Mouse (Mus musculus) embryo, embryonic 10.5 days (tissue): ENCODE measurements around the gene Adam15.

ENCODE experiments used
- DNase-seq: peaks from one replicate; pipeline ENCODE4 v3.0.0-alpha.2; 2015; ENCODE audit warnings: low spot score

Gene Adam15

DNA sequence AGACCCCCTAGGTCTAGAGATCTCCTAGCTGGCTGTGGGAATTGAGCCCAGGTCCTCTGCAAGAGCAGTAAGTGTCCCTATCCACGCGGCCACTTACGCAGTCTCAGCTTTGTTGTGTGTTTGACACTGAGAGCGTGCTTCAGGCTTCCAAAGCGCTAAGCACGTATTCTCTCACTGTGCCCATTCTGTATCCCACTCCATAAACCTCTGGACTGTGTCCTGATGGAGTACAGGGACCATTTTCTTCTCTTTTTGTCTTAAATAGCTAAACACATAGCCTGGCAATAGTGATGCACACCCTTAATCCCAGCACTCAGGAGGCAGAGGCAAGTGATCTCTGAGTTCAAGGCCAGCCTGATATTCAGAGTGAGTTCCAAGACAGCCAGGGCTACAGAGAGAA is 50.9 kb downstream of the Adam15 start:
- DNase-seq, result no peak

DNA sequence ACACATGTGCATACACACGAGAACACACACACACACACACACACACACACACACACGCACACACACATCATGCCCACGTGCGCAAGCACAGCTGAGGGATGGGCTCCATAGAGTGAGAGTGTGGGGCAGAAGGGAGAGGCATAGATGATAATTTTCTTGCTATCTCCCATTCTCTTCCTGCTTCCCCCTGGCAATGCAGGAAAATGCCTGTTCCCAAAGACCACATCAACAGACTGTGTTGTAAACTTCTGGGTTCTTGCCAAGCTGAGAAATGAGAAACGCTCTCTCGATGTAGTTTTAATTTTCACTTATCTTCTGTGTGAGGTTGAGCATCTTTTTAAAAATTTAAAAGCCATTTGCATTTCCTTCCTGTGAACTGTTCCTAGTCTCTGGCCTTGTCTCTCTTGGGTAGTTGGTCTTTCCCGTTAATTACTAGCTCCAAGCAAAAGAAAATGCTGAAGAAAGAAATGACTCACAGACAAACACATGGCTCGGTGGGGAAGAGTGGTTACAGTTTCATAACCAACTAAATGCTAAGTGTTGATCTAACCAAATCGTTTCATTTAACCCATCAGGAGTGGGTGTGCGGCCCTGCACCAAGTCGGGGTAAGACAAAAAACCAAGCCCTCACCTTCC is 52.9 kb downstream of the Adam15 start:
- no peak for DNase-seq

DNA sequence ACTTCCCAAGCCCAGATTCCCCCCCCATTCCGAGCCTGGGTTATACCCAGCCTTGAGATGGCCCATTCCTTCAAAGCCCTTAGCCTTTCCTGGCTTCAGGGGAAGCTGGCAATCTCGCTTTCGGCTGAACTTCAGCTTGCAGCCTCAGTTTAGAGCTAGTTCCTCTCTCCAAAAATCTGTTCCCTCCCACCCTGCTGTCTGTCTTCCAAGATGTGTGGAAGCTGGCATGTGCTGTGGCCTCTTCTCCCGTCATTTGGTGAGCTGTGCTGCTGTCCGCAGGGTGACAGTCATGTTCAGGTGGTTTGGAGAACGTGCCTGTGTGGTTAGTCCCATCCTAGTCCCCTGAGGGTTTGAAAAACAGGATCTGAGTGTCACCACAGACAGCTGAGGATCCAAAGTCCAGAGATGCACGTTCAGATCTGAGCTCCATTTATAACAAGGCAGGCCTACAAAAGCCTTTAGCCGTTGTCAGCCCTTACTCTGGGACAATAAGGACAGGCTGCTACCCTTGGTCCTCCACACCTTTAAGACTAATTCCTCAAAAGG is 54.0 kb downstream of the Adam15 start:
- no peak for DNase-seq

DNA sequence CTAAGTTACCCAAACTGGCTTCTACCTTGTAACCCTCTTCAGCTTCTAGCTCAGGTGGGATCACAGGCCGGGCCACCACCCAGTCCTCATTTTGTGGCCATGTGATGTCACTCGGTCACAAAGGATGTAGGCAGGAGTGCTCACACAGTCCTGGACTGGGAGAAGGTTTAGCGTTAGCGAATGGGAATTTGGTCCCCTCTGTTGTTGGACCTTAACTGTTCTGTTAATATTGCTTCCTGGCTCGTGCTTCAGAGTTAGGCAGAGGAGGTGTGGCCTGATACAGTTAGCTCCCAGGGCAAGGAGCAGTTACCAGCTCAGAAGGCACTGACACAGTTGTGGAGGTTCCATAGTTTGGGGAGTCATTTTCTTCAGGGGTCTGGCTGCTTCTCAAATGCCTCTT is 55.6 kb downstream of the Adam15 start:
- no peak for DNase-seq

DNA sequence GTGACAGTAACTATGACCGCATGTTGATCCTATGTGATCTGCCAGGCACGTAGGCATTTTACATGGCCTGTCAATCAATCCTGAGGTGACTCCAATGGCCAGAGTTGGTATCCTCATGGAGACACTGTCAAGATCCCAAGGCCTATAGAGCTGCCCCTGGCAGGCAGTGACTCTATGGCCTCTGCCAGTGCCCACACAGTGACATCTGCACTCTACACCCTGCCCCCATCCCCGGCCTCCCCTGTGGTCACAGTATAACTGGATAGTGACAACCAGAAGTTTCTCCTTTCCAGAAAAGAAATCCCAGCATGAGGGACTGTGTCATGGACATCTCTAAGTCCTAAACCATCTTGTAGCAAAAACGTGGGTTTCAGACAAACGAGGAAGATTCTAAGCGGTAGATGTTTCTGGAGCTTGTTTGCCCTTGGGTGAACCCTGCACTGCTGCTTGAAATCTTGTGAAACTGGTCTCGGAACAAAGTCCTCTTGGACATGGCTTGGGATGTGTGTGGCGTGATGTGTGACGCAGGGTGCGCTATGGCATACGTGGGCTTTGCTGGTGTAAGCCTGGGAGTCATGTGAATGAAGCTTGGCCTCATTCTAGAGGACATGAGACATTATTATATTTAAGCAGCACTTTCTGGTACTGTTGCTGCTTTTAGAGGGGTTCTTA is 56.4 kb downstream of the Adam15 start:
- no peak for DNase-seq

DNA sequence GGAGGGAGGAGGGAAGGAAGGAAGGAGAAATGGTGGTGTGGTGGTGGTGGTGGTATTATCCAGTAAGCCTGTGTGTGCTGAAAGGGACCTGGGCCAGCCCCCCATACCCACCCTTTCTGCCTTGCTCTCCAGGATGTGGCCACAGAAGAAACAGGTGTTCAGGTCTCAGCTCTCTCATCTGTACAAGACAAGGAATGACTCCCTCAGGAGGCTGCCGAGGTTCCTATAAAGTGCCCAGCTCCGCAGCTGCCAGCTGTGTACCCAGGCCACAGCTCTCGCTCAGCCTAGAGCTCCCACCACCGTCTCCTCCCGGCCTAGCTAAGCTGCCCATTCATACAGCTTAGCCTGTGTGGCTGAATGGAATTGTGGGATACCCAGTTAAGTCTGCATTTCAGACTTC is 57.5 kb downstream of the Adam15 start:
- no peak for DNase-seq

DNA sequence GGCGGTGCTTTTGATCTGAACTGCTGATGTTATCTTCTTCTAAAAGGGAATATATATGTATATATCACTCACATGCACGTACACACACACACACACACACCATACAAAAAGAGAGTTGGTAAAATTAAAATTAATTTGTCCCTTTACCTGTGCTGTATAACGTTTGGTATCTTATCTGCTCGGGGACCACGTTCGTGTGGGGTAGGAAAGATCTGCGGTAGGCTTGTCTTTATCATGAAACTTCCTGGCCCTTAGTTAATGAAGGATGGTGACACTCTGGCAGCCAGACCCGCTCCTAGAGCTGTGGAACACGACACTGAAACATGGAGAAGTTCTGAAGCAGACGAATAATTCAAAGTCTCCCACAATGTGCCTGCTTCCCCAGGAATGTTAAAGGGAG is 57.9 kb downstream of the Adam15 start:
- DNase-seq, result no peak
